Mouse (Mus musculus) mature B cell (primary cell): Measurements from ENCODE around the gene Snrnp40.

Source experiments
- in situ Hi-C: fragments of 300-500 bp; cut with MboI; formaldehyde crosslinking; loops from 2 replicates; pipeline ENCODE4 v1.14.3; 2019

Gene Snrnp40

DNA sequence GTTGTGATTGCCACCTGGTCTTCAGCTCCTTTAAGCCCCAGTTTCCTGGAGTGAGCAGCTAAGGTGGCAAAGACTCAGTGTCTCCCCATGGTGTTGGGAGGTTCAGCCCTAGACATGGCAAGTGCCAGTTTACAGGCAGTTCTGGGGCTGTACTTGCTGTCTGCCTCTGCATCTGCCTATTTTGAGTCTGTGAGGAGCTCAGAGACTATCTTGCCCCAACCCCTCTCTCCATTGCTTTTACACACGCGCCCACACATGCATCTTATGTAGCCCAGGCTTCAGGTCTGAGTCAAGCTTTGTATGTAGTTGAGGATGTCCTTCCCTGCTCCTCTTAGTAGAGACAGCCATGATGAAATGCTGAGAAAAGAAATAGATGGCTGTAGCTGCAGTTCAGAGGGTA, 19.2 kb downstream of the Snrnp40 start:
- in situ Hi-C loops: no loop called here

DNA sequence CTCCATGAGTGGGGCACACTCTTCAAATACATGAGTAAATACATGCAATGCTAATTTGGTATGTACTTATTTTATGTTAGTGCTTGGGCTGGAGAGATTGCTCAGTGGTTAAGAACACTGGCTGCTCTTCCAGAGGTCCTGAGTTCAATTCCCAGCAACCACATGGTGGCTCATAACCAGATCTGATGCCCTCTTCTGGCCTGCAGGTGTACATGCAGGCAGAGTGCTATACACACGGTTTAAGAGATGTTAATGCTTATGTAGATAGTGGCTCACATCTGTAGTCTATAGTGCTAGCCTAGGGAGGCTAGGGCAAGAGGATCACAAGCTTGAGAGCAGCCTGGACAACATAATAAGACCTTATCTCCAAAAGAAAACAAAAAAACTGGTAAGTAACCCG, 20.5 kb downstream of the Snrnp40 start:
- in situ Hi-C loops: no loop called here

DNA sequence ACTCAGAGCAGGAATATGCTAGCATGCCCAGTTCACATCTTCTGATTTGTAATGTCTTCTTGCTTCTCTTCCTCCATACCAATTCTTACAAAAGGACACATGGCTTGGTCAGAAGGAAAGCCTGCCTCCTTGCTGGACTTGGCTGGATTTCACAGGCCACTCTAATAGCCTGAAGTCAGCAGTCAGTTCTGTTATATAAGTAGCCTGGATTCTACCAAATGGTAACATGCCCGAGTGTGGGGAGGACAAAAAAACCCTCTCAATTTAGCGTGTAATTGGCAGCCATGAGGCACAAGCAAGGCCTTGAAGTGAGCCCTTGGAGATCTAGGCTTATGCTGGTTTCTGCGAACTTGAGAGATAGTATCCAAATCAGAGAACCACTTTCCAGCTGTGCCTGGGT, 27.3 kb downstream of the Snrnp40 start:
- in situ Hi-C loops: no loop called here

DNA sequence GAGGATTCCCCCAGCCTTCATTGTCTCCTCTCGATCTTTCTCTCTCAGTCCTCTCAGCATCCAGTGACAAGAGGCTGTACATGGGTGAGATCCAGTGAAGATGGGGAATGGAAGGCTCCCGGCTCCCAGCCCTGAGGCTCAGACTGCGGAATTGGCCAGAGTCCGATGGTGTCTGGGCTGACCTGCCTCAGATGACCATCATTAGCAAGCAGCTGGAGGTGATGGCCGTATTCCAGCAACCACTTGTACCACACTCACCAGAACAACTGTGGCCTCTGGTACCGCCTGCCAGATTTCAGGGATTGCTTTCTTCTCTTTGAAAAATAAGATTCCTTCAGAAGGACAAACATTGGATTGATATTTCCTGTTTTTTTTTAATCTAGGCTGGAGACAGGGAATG, 29.6 kb downstream of the Snrnp40 start:
- in situ Hi-C loops: no loop called here

DNA sequence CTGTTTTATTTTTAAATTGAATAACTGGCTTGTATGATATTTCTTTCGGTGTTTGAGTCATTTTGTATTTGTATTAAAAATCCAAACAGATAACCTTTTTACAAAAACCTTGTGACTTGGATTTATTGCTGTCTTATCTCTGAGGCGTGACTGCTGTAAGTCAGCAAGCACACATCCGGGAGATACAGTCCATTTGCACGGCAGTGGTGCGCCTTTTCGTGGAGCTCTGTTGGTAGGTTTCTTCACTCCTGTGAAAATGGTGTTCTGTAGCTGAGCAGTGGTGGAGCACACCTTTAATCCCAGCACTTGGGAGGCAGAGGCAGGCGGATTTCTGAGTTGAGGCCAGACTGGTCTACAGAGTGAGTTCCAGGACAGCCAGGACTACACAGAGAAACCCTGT, 30.0 kb downstream of the Snrnp40 start:
- in situ Hi-C loops: no loop called here

DNA sequence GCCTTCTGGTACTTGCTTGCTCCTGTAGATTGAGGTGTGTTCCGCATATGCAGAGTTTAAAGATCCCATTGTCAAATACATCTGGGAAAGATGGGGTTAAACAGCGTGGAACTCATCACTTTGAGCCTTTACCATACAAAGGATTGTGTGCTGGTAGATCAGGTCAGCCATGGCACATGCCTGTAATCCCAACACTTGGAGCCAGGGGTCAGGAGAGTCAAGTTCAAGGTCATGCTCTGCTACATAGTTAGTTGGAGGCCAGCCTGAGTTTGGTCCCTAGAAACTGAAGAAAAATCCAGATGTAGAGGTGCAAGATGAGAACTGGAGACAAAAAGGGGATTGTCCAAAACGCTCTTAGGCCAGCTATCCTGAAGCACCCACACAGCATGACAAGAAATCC, 31.3 kb downstream of the Snrnp40 start:
- in situ Hi-C loops: no loop called here
